Mouse (Mus musculus): Measurements from ENCODE around the gene Kcna10.

- TF ChIP-seq EP300 (IDR thresholded peaks at IDR 0.05; ENCODE audit: low read depth) (no peak), CTCF (IDR thresholded peaks at IDR 0.05; ENCODE audit: low read depth) (no peak)
Observed at GRCm38 (mm10) chr3:107217101-107217480, 34.2 kb downstream of the Kcna10 start.

All from liver, postnatal 0 days (tissue).